Mouse (Mus musculus): ENCODE measurements at regions not wholly inside any gene's neighbourhood (a gene's known extent, or its start where the extent isn't known, plus 50 kb on each side); places are given as distances from the start of the nearest gene placed in this dataset.

DNA sequence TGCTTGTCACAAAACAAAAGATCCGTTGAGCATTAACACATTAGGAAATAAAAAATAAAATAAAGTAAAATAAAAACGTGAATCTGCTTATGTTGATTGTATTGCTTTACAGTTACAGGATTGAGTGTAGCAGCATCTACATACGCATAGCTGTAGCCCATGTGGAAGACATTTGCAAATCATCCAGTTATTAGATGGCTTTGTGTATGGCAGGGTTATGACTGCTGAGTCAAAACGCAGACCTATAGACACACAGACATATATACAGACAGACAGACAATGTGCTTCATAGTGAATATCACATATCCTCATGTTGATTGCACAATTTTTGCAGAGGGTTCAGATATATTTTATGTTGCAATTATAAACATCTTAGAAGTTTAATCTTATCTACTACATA lies 64.5 kb downstream of the Gm11146 start:
- DNase-seq, result no peak

DNA sequence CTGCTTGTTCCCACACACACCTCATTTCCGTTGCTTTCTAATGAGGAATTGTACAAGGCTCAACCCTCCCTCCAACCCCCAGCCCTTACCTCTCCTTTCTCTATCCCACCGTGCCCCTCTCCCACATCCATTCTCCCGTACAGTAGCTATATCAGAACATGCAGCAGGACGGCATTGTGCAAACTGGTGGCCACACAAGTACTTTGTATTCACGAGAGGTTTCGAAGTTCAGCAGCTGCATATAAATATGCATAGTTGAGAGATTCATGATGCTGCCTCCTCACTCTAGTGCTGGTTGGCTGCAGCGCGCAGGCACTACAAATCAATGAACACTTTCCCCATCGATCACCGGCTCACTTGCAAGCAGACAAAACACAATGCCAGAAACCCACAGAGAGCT lies 65.1 kb downstream of the Gm11146 start:
- no peak for DNase-seq

DNA sequence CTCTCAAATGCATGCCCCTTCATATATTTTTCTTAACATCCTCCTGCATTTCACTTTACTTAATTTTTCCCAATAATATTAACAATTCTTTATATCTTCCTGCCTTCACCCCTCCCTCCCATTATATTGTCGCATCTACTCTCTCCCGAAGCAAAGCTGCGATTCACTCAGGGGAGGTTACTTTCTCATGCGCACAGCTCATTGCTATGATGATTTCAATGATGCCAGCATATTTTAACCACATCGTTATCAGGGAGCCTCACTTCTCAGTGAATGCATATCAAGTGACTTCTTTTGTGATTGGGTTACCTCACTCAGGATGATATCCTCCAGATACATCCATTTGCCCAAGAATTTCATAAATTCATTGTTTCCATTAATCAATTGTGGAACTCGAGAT lies 65.6 kb downstream of the Gm11146 start:
- no peak for DNase-seq

DNA sequence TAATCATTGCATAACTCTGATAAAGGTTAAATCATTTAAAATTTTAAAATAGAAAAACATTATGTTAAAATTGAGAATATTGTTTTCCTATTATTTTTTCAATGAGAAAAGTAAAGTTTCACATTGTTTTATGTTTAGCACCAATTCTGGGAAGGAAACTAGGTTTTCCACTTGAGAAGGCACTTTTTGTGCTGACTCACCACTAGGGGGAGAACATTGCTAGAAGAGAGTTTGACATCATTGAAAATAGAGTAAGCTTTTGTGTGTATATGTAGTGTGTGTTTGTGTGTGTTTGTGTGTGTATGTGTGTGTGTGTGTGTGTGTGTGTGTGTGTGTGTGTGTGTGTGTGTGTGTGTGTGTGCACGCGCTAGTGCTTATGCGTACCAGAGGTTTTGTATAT lies 66.9 kb downstream of the Gm11146 start:
- DNase-seq, result peak; percentile 45

DNA sequence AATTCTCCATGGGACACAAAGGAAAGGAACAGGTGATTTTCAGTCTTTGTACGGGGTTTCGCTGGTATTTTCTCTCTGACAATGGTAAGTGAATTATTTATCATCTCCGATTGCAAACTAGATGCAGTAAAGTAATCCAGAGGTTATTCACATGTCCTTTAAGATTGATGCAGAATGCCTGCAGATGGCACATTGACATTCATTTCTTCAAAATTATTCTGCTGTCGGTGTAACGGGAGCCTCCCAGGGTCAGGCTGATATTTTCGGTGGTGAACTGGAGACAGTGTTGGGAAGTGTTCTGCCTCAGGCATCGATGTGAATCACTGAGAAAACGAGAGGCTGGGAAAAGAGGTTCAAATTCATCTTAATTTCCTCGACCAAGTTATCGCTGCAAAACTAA lies 70.3 kb downstream of the Gm11146 start:
- DNase-seq, result no peak

DNA sequence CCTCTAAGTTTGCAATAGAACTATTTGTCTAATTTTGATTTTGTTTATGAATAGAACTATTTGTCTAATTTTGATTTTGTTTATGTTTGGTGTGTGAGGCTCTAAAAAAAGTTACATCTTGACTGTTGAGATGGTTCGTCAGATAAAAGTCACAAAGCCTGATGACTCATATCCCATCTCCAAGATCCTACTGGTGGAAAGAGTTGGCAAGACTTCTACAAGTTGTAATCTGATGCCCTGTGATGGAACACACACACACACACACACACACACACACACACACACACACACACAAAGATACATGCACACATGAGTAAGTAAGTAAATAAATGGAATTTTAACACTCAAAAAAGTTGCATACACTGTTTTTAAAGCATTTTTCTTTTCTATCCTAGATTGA lies 73.9 kb downstream of the Gm11146 start:
- no peak for DNase-seq

DNA sequence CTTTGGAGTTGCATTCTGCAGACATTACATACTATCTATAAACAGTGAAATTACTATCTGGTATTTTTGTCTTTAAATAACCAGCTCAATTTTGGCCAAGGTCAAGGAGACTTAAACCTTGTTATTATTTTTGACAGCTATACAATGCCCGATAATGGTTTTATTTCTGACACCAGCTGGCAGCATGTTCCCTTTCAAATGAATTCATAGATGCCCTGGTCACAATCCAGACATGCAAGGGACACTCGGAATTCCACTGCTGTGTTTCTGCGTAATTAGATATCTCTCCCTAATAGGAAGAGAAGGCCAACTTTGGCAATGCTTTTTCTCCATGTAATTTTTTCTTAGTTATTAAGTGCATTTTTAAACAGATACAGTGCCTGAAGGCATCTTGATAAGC lies 87.3 kb downstream of the Gm11146 start:
- DNase-seq, result no peak

DNA sequence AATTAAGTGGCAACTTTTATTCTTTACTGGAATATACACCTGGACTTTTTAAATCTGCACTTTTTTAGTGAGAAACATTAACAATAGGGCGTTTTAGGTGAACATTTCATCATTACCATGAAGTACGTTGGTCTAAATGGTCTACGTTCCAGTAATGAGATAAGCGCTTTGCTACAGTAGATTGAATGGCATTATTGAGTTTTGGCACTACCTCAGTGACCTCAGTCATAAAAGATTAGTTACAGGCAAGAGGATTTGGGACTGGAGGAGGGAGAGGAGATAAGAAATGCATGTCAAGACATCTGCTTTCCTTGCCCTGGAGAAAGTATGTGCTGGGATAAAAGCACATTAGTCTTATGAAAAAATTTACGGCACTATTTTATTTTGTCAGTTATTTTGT lies 98.3 kb downstream of the Gm11146 start:
- no peak for DNase-seq

DNA sequence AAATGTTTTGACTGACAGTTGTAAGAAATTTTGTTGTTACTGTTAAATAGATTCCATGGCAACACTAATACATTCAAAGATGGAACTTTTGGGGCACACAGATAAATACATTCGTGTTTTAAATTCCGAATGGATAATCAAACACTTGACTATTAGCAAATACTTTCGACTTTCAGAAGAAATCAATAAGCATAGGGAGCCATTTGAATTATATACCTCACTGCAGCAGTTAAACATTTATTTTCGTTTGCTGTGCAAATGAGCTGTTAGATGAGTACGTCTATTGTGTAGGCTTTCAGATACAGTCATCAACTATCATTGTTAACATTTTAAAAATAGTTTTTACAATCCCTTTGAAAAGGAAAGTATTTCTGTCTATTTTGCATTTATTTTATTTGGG lies 99.0 kb downstream of the Gm11146 start:
- DNase-seq, result no peak

DNA sequence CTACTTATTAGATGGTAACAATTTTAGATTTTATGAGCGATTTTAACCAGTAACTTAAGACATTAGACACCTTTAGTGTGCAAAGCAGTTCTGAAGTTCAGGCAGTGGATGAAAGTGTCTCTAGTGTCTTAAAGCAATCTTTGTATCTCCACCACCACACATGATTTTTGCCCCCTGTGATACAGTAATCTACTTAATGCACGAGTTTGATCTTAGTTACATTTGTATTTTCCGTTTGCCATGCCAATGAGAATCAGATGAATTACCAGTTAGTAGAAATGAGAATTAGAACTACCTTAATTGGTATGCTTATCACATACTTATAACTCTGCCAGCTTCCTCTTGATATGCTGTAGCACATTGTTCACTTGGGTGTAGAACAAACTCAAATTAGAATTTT lies 99.9 kb downstream of the Gm11146 start:
- DNase-seq, result peak; percentile 13

DNA sequence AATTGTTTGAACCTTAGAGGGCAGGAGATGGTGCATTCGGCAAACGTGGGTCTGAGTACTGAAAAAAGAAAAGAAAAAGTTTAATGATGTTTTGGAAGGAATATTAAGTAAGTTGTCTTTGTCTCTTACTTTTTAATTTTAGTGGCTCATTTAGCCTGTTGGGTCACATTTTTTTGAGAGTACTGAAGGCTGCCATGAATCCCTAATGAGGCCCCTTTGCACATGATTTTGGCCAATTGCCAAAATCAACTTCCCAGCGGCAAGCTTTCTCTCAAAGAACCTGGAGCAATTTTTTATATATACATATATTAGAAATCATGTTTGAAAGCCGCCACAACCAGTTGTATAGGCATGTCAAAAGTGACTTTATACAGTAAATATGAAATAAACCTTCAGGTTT lies 100.9 kb downstream of the Gm11146 start:
- peak; percentile 49 for DNase-seq

DNA sequence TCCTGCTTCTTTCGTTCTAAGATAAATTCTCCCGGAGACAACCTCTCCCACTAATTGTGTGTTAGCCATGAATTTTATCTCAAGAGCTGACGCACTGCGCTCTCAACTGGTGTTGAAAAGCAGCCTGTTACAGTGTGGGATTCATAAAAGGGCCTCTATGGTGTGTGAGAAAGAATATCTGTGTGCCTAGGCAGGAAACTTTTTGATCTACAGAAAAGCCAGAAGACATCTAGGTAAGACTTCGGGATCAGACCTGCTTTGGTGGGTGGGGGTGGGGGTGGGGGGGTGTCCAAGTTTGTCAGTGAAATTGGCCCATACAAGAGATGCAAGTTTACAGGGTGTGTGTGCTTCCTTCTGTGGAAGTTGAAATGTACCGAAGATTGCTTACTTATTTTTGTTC lies 101.5 kb downstream of the Gm11146 start:
- peak; percentile 24 for DNase-seq

DNA sequence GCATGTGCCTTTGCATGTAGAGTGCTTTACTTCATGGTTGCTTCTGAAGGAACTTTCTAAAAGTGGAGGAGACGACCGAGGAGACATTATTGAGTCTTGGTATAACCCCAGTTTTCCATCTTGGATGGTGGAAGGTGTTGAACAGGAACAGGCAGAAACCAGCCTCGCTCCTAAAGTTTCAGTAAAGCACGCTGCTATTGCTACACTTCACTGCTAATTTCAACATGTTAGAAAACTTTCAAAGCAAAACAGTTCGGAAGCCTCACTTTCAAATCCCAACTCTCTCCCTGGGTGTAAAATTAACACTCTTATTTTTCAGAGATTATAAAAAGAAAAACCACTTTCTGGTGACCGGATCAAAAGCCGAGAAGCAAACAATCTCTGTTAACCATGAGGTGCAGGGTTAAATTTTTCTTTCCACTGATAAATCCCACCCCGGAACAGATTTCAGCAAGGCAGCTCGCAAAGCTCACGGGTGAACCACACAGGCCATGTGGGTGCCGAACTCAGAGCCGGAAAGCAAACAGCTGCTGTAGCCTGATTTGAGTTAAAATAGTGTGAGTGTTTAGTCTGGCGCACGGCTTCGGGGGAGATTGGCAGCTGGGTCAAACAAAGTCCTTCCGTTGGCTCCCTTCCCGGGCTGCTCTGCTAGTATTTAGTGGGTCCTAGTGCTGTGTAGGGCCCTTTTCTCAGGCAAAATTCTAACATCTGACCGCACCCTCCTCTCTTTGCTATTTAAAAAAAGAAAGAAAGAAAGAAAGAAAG lies 102.2 kb downstream of the Gm11146 start:
- peak; percentile 92 for DNase-seq

DNA sequence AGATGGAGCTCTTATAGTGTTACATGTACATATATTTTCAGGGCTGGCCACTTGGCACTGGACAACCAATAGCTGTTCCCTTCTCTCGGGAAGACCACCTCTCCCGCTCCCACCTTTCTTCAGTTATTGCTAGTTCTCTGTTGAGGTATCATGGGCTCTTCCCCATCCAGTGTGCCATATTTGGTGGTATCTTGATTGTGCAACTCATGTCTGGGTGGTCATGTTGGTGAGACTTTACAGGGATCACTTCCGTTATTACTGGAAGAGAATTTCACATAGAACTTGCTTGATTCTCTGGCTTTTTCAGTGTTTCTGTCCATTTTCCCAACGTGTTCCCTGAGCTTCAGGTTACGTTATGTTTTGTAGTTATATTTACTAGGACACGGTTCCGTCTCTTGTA lies 106.6 kb downstream of the Gm11146 start:
- DNase-seq, result no peak

DNA sequence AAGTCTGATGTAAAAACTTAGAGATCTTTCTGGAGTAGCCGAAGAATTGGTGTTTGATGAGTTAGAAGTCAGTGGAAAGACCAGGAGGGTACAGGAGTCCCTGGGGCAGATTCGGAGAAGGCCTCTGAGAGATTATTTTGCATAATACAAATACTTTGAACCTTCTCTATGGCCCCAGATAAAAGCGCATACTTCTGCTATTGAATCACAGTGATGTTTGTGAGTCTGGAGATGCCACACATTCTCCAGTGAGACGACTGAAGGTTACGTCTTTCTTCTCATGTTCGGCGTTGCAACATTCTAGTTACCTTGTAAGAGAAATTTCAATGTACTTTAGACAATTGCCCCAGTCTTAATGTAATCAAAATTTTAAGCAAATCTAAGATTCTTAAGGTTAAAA lies 107.9 kb downstream of the Gm11146 start:
- no peak for DNase-seq

DNA sequence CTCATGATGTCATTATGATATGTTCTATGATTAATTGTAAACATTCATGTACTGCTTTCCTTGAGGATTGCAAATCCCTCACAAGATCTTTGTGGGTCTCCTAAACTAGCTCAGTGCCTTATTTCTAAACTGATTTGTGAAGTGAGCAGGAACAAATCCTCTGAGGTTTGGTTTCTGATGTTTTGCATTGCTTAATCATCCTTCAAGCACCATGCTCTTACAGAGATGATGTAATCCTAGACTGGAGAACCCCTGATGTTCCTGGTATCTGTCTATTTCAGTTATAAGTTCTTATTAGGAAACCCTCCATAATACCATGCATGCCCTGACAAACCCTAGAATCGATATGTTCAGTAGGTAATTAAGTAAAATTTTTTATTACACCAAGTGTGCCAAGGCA lies 113.7 kb downstream of the Gm11146 start:
- no peak for DNase-seq

DNA sequence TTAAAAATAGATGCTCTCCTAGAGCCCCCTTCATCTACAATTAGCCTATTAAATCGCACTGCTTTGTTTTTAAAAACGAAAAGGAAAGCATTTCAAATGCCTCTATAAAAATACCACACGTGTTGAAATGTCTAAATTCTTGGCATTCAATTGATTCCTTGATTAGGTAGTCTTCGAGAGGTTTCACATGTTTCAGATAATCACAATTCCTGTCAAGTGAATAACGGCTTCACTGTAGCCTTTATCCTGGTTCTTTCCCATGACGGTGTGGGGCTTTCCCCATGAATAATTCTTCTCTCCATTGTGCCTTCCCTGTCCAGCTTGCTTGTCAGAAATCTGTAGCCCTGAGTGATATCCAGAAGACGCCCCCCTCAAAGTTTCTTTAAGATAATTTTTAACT lies 122.1 kb downstream of the Gm11146 start:
- no peak for DNase-seq

DNA sequence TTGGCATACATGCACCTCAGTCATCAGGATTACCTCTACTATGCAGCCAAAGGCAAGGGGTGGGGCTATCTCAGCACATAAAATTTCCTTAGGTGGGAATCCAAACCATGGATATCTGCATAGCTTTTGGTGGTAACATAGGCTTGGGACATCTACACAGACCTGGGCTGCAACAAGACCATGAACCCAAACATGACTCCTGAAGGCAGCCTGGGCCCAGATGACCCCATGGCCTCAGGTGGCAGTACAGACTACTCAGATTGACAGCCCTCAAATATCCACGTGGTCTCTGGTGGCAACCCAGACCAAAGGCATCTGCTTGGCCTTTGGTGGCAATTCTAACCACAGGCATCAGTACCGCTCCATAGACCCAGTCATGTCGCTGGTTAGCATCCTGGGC lies 130.0 kb downstream of the Gm11146 start:
- no peak for DNase-seq

DNA sequence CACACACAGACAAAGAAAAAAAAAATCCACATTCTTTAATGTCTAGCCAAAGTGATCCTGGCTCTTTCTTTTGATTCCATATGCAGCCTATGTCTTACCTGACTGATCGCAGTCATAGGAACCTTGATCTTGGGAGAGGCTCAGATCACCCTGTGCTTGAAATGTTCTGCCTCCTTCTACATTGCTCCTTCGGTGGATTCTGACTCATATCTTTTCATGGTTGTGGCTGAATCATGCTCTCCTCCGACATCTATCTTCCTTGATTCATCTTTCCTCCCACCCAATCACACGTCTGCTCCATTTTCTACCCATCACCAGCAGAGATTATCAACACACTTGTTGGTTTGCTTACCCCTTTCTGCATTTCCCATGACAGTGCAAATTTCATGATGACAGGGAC lies 132.0 kb downstream of the Gm11146 start:
- DNase-seq, result no peak

DNA sequence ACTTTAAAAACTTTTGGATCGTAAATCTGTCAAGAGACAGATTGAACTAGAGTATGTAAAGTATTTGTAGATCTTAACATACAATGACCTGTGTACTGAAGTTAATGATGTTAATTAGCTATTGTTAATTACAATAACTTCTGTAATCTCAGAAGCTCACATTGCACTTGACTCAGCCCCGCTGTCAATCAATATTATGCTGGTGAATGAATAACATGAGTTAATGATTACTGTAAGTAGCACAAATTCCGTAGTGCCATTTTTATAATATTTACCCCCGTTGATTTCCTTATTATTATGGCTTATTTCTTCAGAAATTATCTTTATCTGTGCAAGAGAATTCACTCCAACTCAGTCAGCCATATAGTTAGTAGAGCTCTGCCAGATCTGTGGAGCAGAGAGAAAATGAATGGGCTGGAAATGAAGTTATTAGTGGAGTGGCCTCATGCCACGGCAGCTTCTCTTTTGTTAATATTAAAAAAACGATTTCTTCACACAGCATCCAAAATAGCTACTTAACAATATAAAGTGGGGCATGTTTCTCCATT lies 132.5 kb downstream of the Gm11146 start:
- DNase-seq, result peak; percentile 24

DNA sequence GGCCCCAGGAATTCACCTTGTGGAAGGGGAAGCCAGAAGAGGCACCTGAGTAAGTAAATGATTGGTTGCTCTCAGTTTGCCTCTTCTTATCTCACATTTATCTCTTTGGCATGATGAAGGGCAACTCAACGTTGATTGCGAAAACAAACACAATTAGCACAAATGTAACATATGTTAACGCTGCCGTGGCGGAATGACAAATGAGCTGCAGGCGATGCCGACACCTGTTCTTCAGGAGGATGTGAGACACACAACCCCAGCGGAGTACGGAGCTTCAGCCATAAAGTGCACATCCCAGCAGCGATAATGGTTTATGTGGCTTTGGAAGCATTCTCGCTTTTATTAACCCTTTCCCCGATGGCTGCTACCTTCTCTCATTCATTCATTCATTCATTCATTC lies 134.7 kb downstream of the Gm11146 start:
- DNase-seq, result no peak

DNA sequence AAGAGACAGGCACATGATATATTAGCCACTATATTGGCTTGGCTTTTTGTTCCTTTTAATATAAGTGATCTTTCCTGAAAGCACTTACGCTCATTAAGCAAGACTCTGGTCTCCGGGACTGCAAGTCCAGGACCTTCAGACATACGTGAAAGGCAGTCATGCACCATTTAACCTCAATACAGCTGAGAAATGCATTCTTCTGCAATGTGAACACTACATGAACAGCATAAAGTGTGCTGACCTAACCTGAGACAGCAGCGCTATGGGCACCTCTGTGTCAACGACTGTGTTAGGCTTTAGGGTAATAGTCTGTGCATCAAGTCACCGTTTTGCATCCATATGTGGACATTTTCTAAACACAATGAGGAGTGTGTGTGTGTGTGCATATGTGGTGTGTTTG lies 137.3 kb downstream of the Gm11146 start:
- peak; percentile 14 for DNase-seq

DNA sequence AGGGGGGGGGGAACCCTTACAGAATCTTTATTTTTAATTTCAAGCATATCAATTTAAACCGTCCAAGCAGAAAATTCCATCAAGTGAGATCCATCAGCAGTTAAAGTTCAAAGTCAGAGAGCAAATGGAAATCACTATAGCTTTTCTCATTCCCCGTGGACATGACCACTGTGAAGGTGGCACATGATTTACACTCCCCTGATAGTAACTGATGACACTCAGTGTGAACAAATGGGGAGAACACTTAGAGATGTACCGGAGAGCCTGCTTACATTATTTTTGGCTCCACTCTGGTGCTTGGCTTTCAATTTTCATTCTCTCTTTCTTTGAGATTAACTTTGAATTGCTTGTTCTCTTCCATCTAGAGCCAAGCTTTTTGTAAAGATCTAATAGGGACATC lies 140.0 kb downstream of the Gm11146 start:
- DNase-seq, result no peak

DNA sequence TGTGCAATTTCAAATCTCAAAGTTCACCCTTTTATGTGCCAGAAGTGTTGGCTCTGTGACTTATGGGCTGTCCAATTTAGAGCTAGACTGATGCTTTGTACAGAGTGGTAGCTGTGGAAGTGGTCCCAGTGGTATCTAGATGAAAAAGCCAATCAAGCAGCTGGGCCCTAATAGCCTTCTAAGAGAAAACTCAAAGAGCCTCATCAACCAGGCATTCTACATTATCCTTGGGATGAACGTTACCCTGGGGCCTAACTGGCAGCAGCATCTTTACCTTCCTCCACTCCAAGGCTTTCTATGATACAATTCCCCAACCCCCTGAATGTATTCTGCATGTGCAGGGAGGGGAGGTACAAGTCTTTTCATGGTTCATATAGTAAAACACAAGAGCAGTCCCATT lies 140.4 kb downstream of the Gm11146 start:
- DNase-seq, result no peak

DNA sequence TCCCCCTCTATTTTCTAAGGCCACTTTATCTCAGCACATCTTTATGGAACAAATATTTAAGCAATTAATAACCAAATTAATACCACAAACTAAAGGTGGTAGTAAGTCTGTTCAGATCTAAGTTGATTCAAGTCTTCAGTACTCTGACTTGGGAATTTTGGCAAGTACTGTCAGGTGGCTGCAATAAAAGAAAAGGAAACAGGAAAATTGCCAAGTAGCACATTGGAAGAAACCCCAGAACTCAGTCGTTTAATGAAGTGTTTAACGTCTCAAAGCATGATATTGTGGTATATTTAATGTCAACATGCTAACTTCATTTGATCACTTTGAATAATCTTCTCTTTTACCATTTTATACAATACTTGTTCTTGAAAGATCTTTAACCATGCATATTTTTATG lies 142.2 kb downstream of the Gm11146 start:
- DNase-seq, result no peak
